Mouse (Mus musculus): ENCODE measurements around the gene Atp11c. TPM values are rescaled to one million over a fixed set of nuclear protein-coding genes. Genes with fewer than 3 reads are reported as not detected.

Gene Atp11c
- polyA plus RNA-seq, 1 experiment from 2014 or later: 14.7 TPM

GRCm38 (mm10) chrX:60544098-60544497 lies 48.4 kb downstream of the Atp11c start:
- Histone ChIP-seq H3K27me3 (replicated peaks; ENCODE audit: control insufficient read depth, insufficient read depth, low read length) (no peaks in the 10 kb centered on the region), H3K4me3 (ENCODE audit: low read depth, low read length) (no peak overlapping the region), H3K4me1 (ENCODE audit: control insufficient read depth, insufficient read depth, low read length) (no peaks in the 10 kb centered on the region), H3K9ac (ENCODE audit: low read length) (no peak overlapping the region), H3K36me3 (ENCODE audit: control insufficient read depth, insufficient read depth, low read length) (no peaks in the 10 kb centered on the region), H3K27ac (ENCODE audit: low read depth, low read length) (no peak overlapping the region), H3K9me3 (replicated peaks; ENCODE audit: control insufficient read depth, low read length) (no peaks in the 10 kb centered on the region), H3K4me2 (ENCODE audit: low read length) (no peak overlapping the region)
- DNase-seq (ENCODE audit: low spot score) (peak; percentile 70), ATAC-seq (peak; percentile 71)
- WGBS: 26% methylated on average over 4 of the region's 4 CpGs

- ATAC-seq: no peak
- no peaks in the 10 kb centered on the region for H3K27me3 ChIP-seq (replicated peaks; ENCODE audit: control insufficient read depth, insufficient read depth, low read length)
- no peak overlapping the region for H3K4me2 ChIP-seq (ENCODE audit: low read length)
- no peak overlapping the region for H3K9ac ChIP-seq (ENCODE audit: low read length)
- H3K36me3 ChIP-seq (ENCODE audit: control insufficient read depth, insufficient read depth, low read length): no peaks in the 10 kb centered on the region
- DNase-seq (ENCODE audit: low spot score): peak; percentile 60
- H3K4me3 ChIP-seq (ENCODE audit: low read depth, low read length): no peak overlapping the region
- H3K27ac ChIP-seq (ENCODE audit: low read depth, low read length): no peak overlapping the region
- no peaks in the 10 kb centered on the region for H3K4me1 ChIP-seq (ENCODE audit: control insufficient read depth, insufficient read depth, low read length)
- no peaks in the 10 kb centered on the region for H3K9me3 ChIP-seq (replicated peaks; ENCODE audit: control insufficient read depth, low read length)
- 34% methylated on average over 1 of the region's 1 CpGs for WGBS
Measured at GRCm38 (mm10) chrX:60542901-60543300, 49.6 kb downstream of the Atp11c start.

- ATAC-seq (no peak), DNase-seq (ENCODE audit: low spot score) (no peak)
- Histone ChIP-seq H3K27ac (ENCODE audit: low read depth, low read length) (no peak within 1 kb of the TSS), H3K27me3 (replicated peaks; ENCODE audit: control insufficient read depth, insufficient read depth, low read length) (no peaks in the 10 kb centered on the region), H3K9ac (ENCODE audit: low read length) (no peak within 1 kb of the TSS), H3K4me3 (ENCODE audit: low read depth, low read length) (no peak within 1 kb of the TSS), H3K36me3 (ENCODE audit: control insufficient read depth, insufficient read depth, low read length) (no peaks in the 10 kb centered on the region), H3K4me2 (ENCODE audit: low read length) (no peak within 1 kb of the TSS), H3K9me3 (replicated peaks; ENCODE audit: control insufficient read depth, low read length) (no peaks in the 10 kb centered on the region), H3K4me1 (ENCODE audit: control insufficient read depth, insufficient read depth, low read length) (no peaks in the 10 kb centered on the region)
Measured at GRCm38 (mm10) chrX:60539149-60539548, 53.3 kb downstream of the Atp11c start, which contains the start of gene Gm7073. Gene Gm7073, minus strand, starts transcription at chrX:60539249.

GRCm38 (mm10) chrX:60503995-60504394 lies 88.5 kb downstream of the Atp11c start:
- DNase-seq (ENCODE audit: low spot score) (peak; percentile 52), ATAC-seq (peak; percentile 66; the same call in 1 of the 2 replicates)
- Histone ChIP-seq H3K36me3 (ENCODE audit: control insufficient read depth, insufficient read depth, low read length) (no peaks in the 10 kb centered on the region), H3K27me3 (replicated peaks; ENCODE audit: control insufficient read depth, insufficient read depth, low read length) (no peaks in the 10 kb centered on the region), H3K27ac (ENCODE audit: low read depth, low read length) (no peak overlapping the region), H3K9me3 (replicated peaks; ENCODE audit: control insufficient read depth, low read length) (no peaks in the 10 kb centered on the region), H3K4me2 (ENCODE audit: low read length) (no peak overlapping the region), H3K4me1 (ENCODE audit: control insufficient read depth, insufficient read depth, low read length) (no peaks in the 10 kb centered on the region), H3K4me3 (ENCODE audit: low read depth, low read length) (no peak overlapping the region), H3K9ac (ENCODE audit: low read length) (no peak overlapping the region)

GRCm38 (mm10) chrX:60497750-60498149 lies 94.7 kb downstream of the Atp11c start:
- Histone ChIP-seq H3K9ac (ENCODE audit: low read length) (no peak overlapping the region), H3K4me1 (ENCODE audit: control insufficient read depth, insufficient read depth, low read length) (no peaks in the 10 kb centered on the region), H3K9me3 (replicated peaks; ENCODE audit: control insufficient read depth, low read length) (no peaks in the 10 kb centered on the region), H3K4me2 (ENCODE audit: low read length) (no peak overlapping the region), H3K27ac (ENCODE audit: low read depth, low read length) (no peak overlapping the region), H3K4me3 (ENCODE audit: low read depth, low read length) (no peak overlapping the region), H3K27me3 (replicated peaks; ENCODE audit: control insufficient read depth, insufficient read depth, low read length) (no peaks in the 10 kb centered on the region), H3K36me3 (ENCODE audit: control insufficient read depth, insufficient read depth, low read length) (no peaks in the 10 kb centered on the region)
- 42% methylated on average over 1 of the region's 1 CpGs for WGBS
- ATAC-seq: peak; percentile 80; the same call in 1 of the 2 replicates
- DNase-seq (ENCODE audit: low spot score): peak; percentile 33

GRCm38 (mm10) chrX:60495308-60495707 lies 97.2 kb downstream of the Atp11c start:
- Histone ChIP-seq H3K4me3 (ENCODE audit: low read depth, low read length) (no peak overlapping the region), H3K36me3 (ENCODE audit: control insufficient read depth, insufficient read depth, low read length) (no peaks in the 10 kb centered on the region), H3K27me3 (replicated peaks; ENCODE audit: control insufficient read depth, insufficient read depth, low read length) (no peaks in the 10 kb centered on the region), H3K9me3 (replicated peaks; ENCODE audit: control insufficient read depth, low read length) (no peaks in the 10 kb centered on the region), H3K4me2 (ENCODE audit: low read length) (no peak overlapping the region), H3K9ac (ENCODE audit: low read length) (no peak overlapping the region), H3K4me1 (ENCODE audit: control insufficient read depth, insufficient read depth, low read length) (no peaks in the 10 kb centered on the region), H3K27ac (ENCODE audit: low read depth, low read length) (no peak overlapping the region)
- DNase-seq (ENCODE audit: low spot score): peak; percentile 20
- no peak; the same call in 1 of the 2 replicates for ATAC-seq

- Histone ChIP-seq H3K9ac (ENCODE audit: low read length) (no peak overlapping the region), H3K4me1 (ENCODE audit: control insufficient read depth, insufficient read depth, low read length) (no peaks in the 10 kb centered on the region), H3K27me3 (replicated peaks; ENCODE audit: control insufficient read depth, insufficient read depth, low read length) (no peaks in the 10 kb centered on the region), H3K4me2 (ENCODE audit: low read length) (no peak overlapping the region), H3K36me3 (ENCODE audit: control insufficient read depth, insufficient read depth, low read length) (no peaks in the 10 kb centered on the region), H3K27ac (ENCODE audit: low read depth, low read length) (no peak overlapping the region), H3K4me3 (ENCODE audit: low read depth, low read length) (no peak overlapping the region), H3K9me3 (replicated peaks; ENCODE audit: control insufficient read depth, low read length) (no peaks in the 10 kb centered on the region)
- DNase-seq (ENCODE audit: low spot score) (peak; percentile 29), ATAC-seq (no peak)
- 21% methylated on average over 2 of the region's 2 CpGs for WGBS
Measured at GRCm38 (mm10) chrX:60463786-60464185, 128.7 kb downstream of the Atp11c start.

GRCm38 (mm10) chrX:60414563-60415111 lies 177.9 kb downstream of the Atp11c start:
- WGBS: 30% methylated on average over 4 of the region's 4 CpGs
- peak; percentile 26; the same call in 1 of the 2 replicates for ATAC-seq
- Histone ChIP-seq H3K36me3 (ENCODE audit: control insufficient read depth, insufficient read depth, low read length) (no peaks in the 10 kb centered on the region), H3K4me2 (ENCODE audit: low read length) (no peak overlapping the region), H3K9ac (ENCODE audit: low read length) (no peak overlapping the region), H3K27ac (ENCODE audit: low read depth, low read length) (no peak overlapping the region), H3K9me3 (replicated peaks; ENCODE audit: control insufficient read depth, low read length) (no peaks in the 10 kb centered on the region), H3K27me3 (replicated peaks; ENCODE audit: control insufficient read depth, insufficient read depth, low read length) (no peaks in the 10 kb centered on the region), H3K4me1 (ENCODE audit: control insufficient read depth, insufficient read depth, low read length) (no peaks in the 10 kb centered on the region), H3K4me3 (ENCODE audit: low read depth, low read length) (no peak overlapping the region)
- peak; percentile 22 for DNase-seq (ENCODE audit: low spot score)

GRCm38 (mm10) chrX:60405681-60406080 lies 186.8 kb downstream of the Atp11c start:
- no peak overlapping the region for H3K9ac ChIP-seq (ENCODE audit: low read length)
- H3K9me3 ChIP-seq (replicated peaks; ENCODE audit: control insufficient read depth, low read length): no peaks in the 10 kb centered on the region
- DNase-seq (ENCODE audit: low spot score): no peak
- ATAC-seq: no peak
- no peak overlapping the region for H3K4me3 ChIP-seq (ENCODE audit: low read depth, low read length)
- H3K27me3 ChIP-seq (replicated peaks; ENCODE audit: control insufficient read depth, insufficient read depth, low read length): no peaks in the 10 kb centered on the region
- no peak overlapping the region for H3K27ac ChIP-seq (ENCODE audit: low read depth, low read length)
- no peak overlapping the region for H3K4me2 ChIP-seq (ENCODE audit: low read length)
- no peaks in the 10 kb centered on the region for H3K36me3 ChIP-seq (ENCODE audit: control insufficient read depth, insufficient read depth, low read length)
- peaks cover 4% of the 10 kb centered on the region; the same call in 1 of the 2 replicates for H3K4me1 ChIP-seq (ENCODE audit: control insufficient read depth, insufficient read depth, low read length)
- whole genome bisulfite sequencing: 69% methylated on average over 4 of the region's 4 CpGs
